Mouse (Mus musculus) MEL (cell line): ENCODE measurements around the gene Syn3. TPM values are rescaled to one million over a fixed set of nuclear protein-coding genes. Genes with fewer than 3 reads are reported as not detected.
"Not testable (repeated sequence)": the region's sequence is repeated elsewhere in the genome, so short reads cannot be mapped to it uniquely, and the experiment has no call there.

Source experiments
- DNase-seq: peaks from one replicate; pipeline ENCODE4 v3.0.0; 2011; ENCODE audit warnings: low read depth, low spot score
- H3K27ac ChIP-seq: 2 replicates; pipeline ENCODE4 v1.5.1; 2012; ENCODE audit warnings: low read depth, mild to moderate bottlenecking, control low read depth, low read length, moderate library complexity; ENCODE audit not compliant: control insufficient read depth
- H3K27me3 ChIP-seq, 2 experiments: fragments of 150-350 bp in 1 of 2; sonication (generic) in 1 of 2; 2 replicates each; pipeline ENCODE4 v1.6.1; 2012; ENCODE audit warnings: low read length in 2 of 2, mild to moderate bottlenecking in 2 of 2, improper control_type of control experiment in 1 of 2, moderate library complexity in 1 of 2; ENCODE audit not compliant: insufficient read depth in 2 of 2, control insufficient read depth in 1 of 2
- H3K36me3 ChIP-seq, 2 experiments: 2 replicates each; pipeline ENCODE4 v1.6.1; 2012 to 2014; ENCODE audit warnings: low read length in 2 of 2, improper control_type of control experiment in 1 of 2, inconsistent platforms in 1 of 2, mild to moderate bottlenecking in 1 of 2; ENCODE audit not compliant: insufficient read depth in 2 of 2, control insufficient read depth in 1 of 2
- H3K4me1 ChIP-seq, 2 experiments: fragments of 150-350 bp in 1 of 2; sonication (generic) in 1 of 2; 2 replicates each; pipeline ENCODE4 v1.6.1; 2012; ENCODE audit warnings: low read length in 2 of 2, improper control_type of control experiment in 1 of 2, mild to moderate bottlenecking in 1 of 2; ENCODE audit not compliant: insufficient read depth in 2 of 2, control insufficient read depth in 1 of 2
- H3K4me3 ChIP-seq, 2 experiments: fragments of 150-350 bp in 1 of 2; sonication (generic) in 1 of 2; 2 replicates each; pipeline ENCODE4 v1.5.1; 2012; ENCODE audit warnings: low read depth in 2 of 2, low read length in 2 of 2, mild to moderate bottlenecking in 2 of 2, moderate library complexity in 2 of 2, control low read depth in 1 of 2, improper control_type of control experiment in 1 of 2; ENCODE audit not compliant: control insufficient read depth in 1 of 2, insufficient read depth in 1 of 2
- H3K79me2 ChIP-seq: 2 replicates; pipeline ENCODE4 v1.6.1; 2012; ENCODE audit warnings: mild to moderate bottlenecking, low read length, moderate library complexity; ENCODE audit not compliant: control insufficient read depth, poor library complexity, insufficient read depth
- H3K9ac ChIP-seq: 2 replicates; pipeline ENCODE4 v1.6.1; 2012; ENCODE audit warnings: low read depth, mild to moderate bottlenecking, control low read depth, low read length, moderate library complexity; ENCODE audit not compliant: control insufficient read depth, poor library complexity, severe bottlenecking
- H3K9me3 ChIP-seq: fragments of 150-350 bp; sonication (generic); replicated peaks from 2 replicates; pipeline ENCODE4 v1.6.1; 2012; ENCODE audit warnings: mild to moderate bottlenecking, low read length, improper control_type of control experiment, moderate library complexity; ENCODE audit not compliant: insufficient read depth
- BHLHE40 ChIP-seq: IDR thresholded peaks from 2 replicates; pipeline ENCODE4 v1.6.1; 2012; ENCODE audit warnings: low read depth, mild to moderate bottlenecking, inconsistent platforms, low read length, improper control_type of control experiment, borderline replicate concordance
- CTCF ChIP-seq, 3 experiments: IDR thresholded peaks in 2 of 3; conservative IDR thresholded peaks in 1 of 3; 2 replicates each; pipeline ENCODE4 v1.5.1; 2011 to 2012; ENCODE audit warnings: low read length in 3 of 3, low read depth in 2 of 3, mild to moderate bottlenecking in 2 of 3, improper control_type of control experiment in 1 of 3, inconsistent platforms in 1 of 3, mixed read lengths in 1 of 3, moderate library complexity in 1 of 3; ENCODE audit not compliant: control insufficient read depth in 1 of 3, insufficient read depth in 1 of 3, poor library complexity in 1 of 3, severe bottlenecking in 1 of 3
- E2F4 ChIP-seq: IDR thresholded peaks from 2 replicates; pipeline ENCODE4 v1.6.1; 2011; ENCODE audit warnings: low read depth, low read length, improper control_type of control experiment, borderline replicate concordance
- EP300 ChIP-seq, 2 experiments: IDR thresholded peaks; 2 replicates each; pipeline ENCODE4 v1.6.1; 2011; ENCODE audit warnings: improper control_type of control experiment in 2 of 2, low read length in 2 of 2, low read depth in 1 of 2, mild to moderate bottlenecking in 1 of 2
- ETS1 ChIP-seq: IDR thresholded peaks from 2 replicates; pipeline ENCODE4 v1.6.1; 2012; ENCODE audit warnings: low read depth, mild to moderate bottlenecking, inconsistent platforms, low read length, improper control_type of control experiment, moderate library complexity
- GABPA ChIP-seq: IDR thresholded peaks from 2 replicates; pipeline ENCODE4 v1.6.1; 2012; ENCODE audit warnings: low read depth, mild to moderate bottlenecking, inconsistent platforms, low read length, improper control_type of control experiment, moderate library complexity
- GATA1 ChIP-seq: IDR thresholded peaks from 2 replicates; pipeline ENCODE4 v1.6.1; 2011; ENCODE audit warnings: low read depth, low read length, improper control_type of control experiment
- HCFC1 ChIP-seq: IDR thresholded peaks from 2 replicates; pipeline ENCODE4 v1.6.1; 2012; ENCODE audit warnings: low read depth, mild to moderate bottlenecking, inconsistent platforms, low read length, improper control_type of control experiment, moderate library complexity
- KAT2A ChIP-seq: conservative IDR thresholded peaks from 2 replicates; pipeline ENCODE4 v1.6.1; 2012; ENCODE audit warnings: low read depth, low read length, improper control_type of control experiment, inconsistent platforms
- MAFK ChIP-seq: IDR thresholded peaks from 2 replicates; pipeline ENCODE4 v1.6.1; 2011; ENCODE audit warnings: low read depth, mild to moderate bottlenecking, low read length, improper control_type of control experiment, borderline replicate concordance
- MAX ChIP-seq: IDR thresholded peaks from 2 replicates; pipeline ENCODE4 v1.6.1; 2011; ENCODE audit warnings: low read length, improper control_type of control experiment
- MEF2A ChIP-seq: IDR thresholded peaks from 2 replicates; pipeline ENCODE4 v1.6.1; 2014; ENCODE audit warnings: low read depth, mild to moderate bottlenecking, inconsistent platforms, low read length, improper control_type of control experiment; ENCODE audit not compliant: poor library complexity, insufficient replicate concordance, severe bottlenecking; ENCODE audit errors: extremely low read depth
- MXI1 ChIP-seq: IDR thresholded peaks from 2 replicates; pipeline ENCODE4 v1.6.1; 2011; ENCODE audit warnings: mild to moderate bottlenecking, low read depth, low read length, improper control_type of control experiment
- MYC ChIP-seq: IDR thresholded peaks from 2 replicates; pipeline ENCODE4 v1.6.1; 2011; ENCODE audit warnings: low read depth, mild to moderate bottlenecking, low read length, improper control_type of control experiment, moderate library complexity
- NELFE ChIP-seq: IDR thresholded peaks from 2 replicates; pipeline ENCODE4 v1.6.1; 2011; ENCODE audit warnings: low read depth, low read length, improper control_type of control experiment
- POLR2A ChIP-seq, 2 experiments: IDR thresholded peaks; 2 replicates each; pipeline ENCODE4 v1.6.1; 2011 to 2012; ENCODE audit warnings: low read length in 2 of 2, mild to moderate bottlenecking in 2 of 2, control low read depth in 1 of 2, improper control_type of control experiment in 1 of 2, low read depth in 1 of 2, moderate library complexity in 1 of 2; ENCODE audit not compliant: control insufficient read depth in 1 of 2, insufficient read depth in 1 of 2, poor library complexity in 1 of 2
- POLR2AphosphoS5 ChIP-seq: IDR thresholded peaks from 2 replicates; pipeline ENCODE4 v1.6.1; 2012; ENCODE audit warnings: low read depth, borderline replicate concordance, mild to moderate bottlenecking, inconsistent platforms, low read length, moderate library complexity, mixed read lengths
- RAD21 ChIP-seq: IDR thresholded peaks from 2 replicates; pipeline ENCODE4 v1.6.1; 2011; ENCODE audit warnings: mild to moderate bottlenecking, low read depth, low read length, improper control_type of control experiment
- SIN3A ChIP-seq: IDR thresholded peaks from 2 replicates; pipeline ENCODE4 v1.6.1; 2012; ENCODE audit warnings: low read length, improper control_type of control experiment, inconsistent platforms
- TAL1 ChIP-seq: IDR thresholded peaks from 2 replicates; pipeline ENCODE4 v1.6.1; 2012; ENCODE audit warnings: mild to moderate bottlenecking, inconsistent platforms, low read length, moderate library complexity, mixed read lengths
- TCF12 ChIP-seq: IDR thresholded peaks from 2 replicates; pipeline ENCODE4 v1.6.1; 2014; ENCODE audit warnings: low read depth, mild to moderate bottlenecking, inconsistent platforms, low read length, improper control_type of control experiment, moderate library complexity
- USF1 ChIP-seq: IDR thresholded peaks from 2 replicates; pipeline ENCODE4 v1.6.1; 2014; ENCODE audit warnings: low read depth, mild to moderate bottlenecking, inconsistent platforms, low read length, improper control_type of control experiment, moderate library complexity
- ZKSCAN1 ChIP-seq: IDR thresholded peaks from 2 replicates; pipeline ENCODE4 v1.6.1; 2012; ENCODE audit warnings: low read depth, mild to moderate bottlenecking, inconsistent platforms, low read length, improper control_type of control experiment, moderate library complexity
- ZMIZ1 ChIP-seq: IDR thresholded peaks from 2 replicates; pipeline ENCODE4 v1.6.1; 2012; ENCODE audit warnings: low read depth, mild to moderate bottlenecking, inconsistent platforms, low read length, improper control_type of control experiment, moderate library complexity
- ZNF384 ChIP-seq: IDR thresholded peaks from 2 replicates; pipeline ENCODE4 v1.6.1; 2012; ENCODE audit warnings: low read depth, mild to moderate bottlenecking, inconsistent platforms, low read length, improper control_type of control experiment
- polyA plus RNA-seq, 2 experiments: library from polyadenylated mRNA; stranded (reverse) in 1 of 2; unstranded in 1 of 2; fragments of >175 nt in 1 of 2; fragments of >200 nt in 1 of 2; gene quantifications; 2 replicates each; pipeline versions ENCODE4 v1.2.1 to v1.2.4; 2012; ENCODE audit warnings: low replicate concordance in 2 of 2, low read depth in 1 of 2; ENCODE audit not compliant: insufficient read length in 2 of 2, insufficient read depth in 1 of 2, missing spikeins in 1 of 2
- total RNA-seq: library from RNA; depleted of rRNA; stranded (reverse); fragments of 300-350 nt; gene quantifications from 2 replicates; pipeline ENCODE4 v1.2.3, GENCODE M21; 2012

The Syn3 gene
- total and polyA plus RNA-seq, 3 experiments: 0.06 TPM; not detected in 2

GRCm38 (mm10) chr10:86030743-86031142 is 468.0 kb downstream of the Syn3 start:
- H3K9ac ChIP-seq: no peak overlapping the region
- H3K9me3 ChIP-seq: no peaks in the 10 kb centered on the region
- TF ChIP-seq NELFE: no peak
- TF ChIP-seq HCFC1: no peak
- TF ChIP-seq E2F4: no peak
- TF ChIP-seq MEF2A: no peak
- TF ChIP-seq MYC: no peak
- no peak for TF ChIP-seq RAD21
- TF ChIP-seq KAT2A: no peak
- TF ChIP-seq, all 39 proteins: peak for 0
- Histone ChIP-seq H3K79me2 (peaks cover 10% of the 10 kb centered on the region), H3K4me1 (peaks cover 4 to 8% of the 10 kb centered on the region in 2 experiments; a peak in 3 of 4 replicates), H3K27ac (no peak overlapping the region), H3K36me3 (peaks cover 8 to 31% of the 10 kb centered on the region in 2 experiments), H3K4me3 (no peak overlapping the region), H3K27me3 (no peaks in the 10 kb centered on the region)
- DNase-seq: no peak

GRCm38 (mm10) chr10:86026807-86027206 is 471.9 kb downstream of the Syn3 start:
- not testable (repeated sequence) for H3K4me3 ChIP-seq, H3K9ac ChIP-seq, H3K9me3 ChIP-seq, H3K27ac ChIP-seq, H3K27me3 ChIP-seq, DNase-seq
- H3K4me1 ChIP-seq: peaks cover 9 to 19% of the 10 kb centered on the region in 2 experiments
- peaks cover 23 to 26% of the 10 kb centered on the region in 2 experiments for H3K36me3 ChIP-seq
- peaks cover 32% of the 10 kb centered on the region for H3K79me2 ChIP-seq

GRCm38 (mm10) chr10:86026354-86026753 is 472.3 kb downstream of the Syn3 start:
- DNase-seq: peak; percentile 69
- peaks cover 9 to 19% of the 10 kb centered on the region in 2 experiments for H3K4me1 ChIP-seq
- no peak overlapping the region for H3K27ac ChIP-seq
- peaks cover 20 to 26% of the 10 kb centered on the region in 2 experiments for H3K36me3 ChIP-seq
- H3K4me3 ChIP-seq: no peak overlapping the region
- H3K27me3 ChIP-seq: no peaks in the 10 kb centered on the region
- no peak overlapping the region for H3K9ac ChIP-seq
- H3K9me3 ChIP-seq: no peaks in the 10 kb centered on the region
- peaks cover 34% of the 10 kb centered on the region for H3K79me2 ChIP-seq
- TF ChIP-seq SIN3A (peak; percentile 80), GATA1 (peak; percentile 96), MAX (peak; percentile 33; the same call in 1 of the 2 replicates), MAFK (peak; percentile 22; the same call in 1 of the 2 replicates), ZKSCAN1 (no peak), NELFE (no peak), MXI1 (peak; percentile 76), HCFC1 (no peak), E2F4 (no peak), ETS1 (peak; percentile 80), TAL1 (peak; percentile 79), BHLHE40 (peak; percentile 69; the same call in 1 of the 2 replicates), RAD21 (no peak), ZMIZ1 (no peak), ZNF384 (peak; percentile 84), POLR2AphosphoS5 (no peak), USF1 (no peak), EP300 (IDR thresholded peaks at IDR 0.05; ENCODE audit: low read depth in 1 of 2, low read length in 2 of 2) (peak; percentile 93), TCF12 (peak; percentile 95), KAT2A (no peak), MYC (peak; percentile 71; the same call in 1 of the 2 replicates), POLR2A (IDR thresholded peaks at IDR 0.05; ENCODE audit: control insufficient read depth in 1 of 2, insufficient read depth in 1 of 2, low read depth in 1 of 2, low read length in 2 of 2, poor library complexity in 1 of 2) (no peak), GABPA (no peak), CTCF (IDR thresholded peaks at IDR 0.05 in 2 of 3, conservative IDR thresholded peaks at IDR 0.05 in 1 of 3; ENCODE audit: control insufficient read depth in 1 of 3, insufficient read depth in 1 of 3, low read depth in 2 of 3, low read length in 3 of 3, poor library complexity in 1 of 3, severe bottlenecking in 1 of 3) (no peak)
